Mouse (Mus musculus) embryonic fibroblast, embryonic 13.5 days (primary cell): ENCODE measurements at regions not wholly inside any gene's neighbourhood (a gene's known extent, or its start where the extent isn't known, plus 50 kb on each side); places are given as distances from the start of the nearest gene placed in this dataset.

Experiments
- CTCF ChIP-seq: IDR thresholded peaks from 2 replicates; pipeline ENCODE4 v1.5.1; 2011; ENCODE audit warnings: mild to moderate bottlenecking, control low read depth, low read length, moderate library complexity, borderline replicate concordance; ENCODE audit not compliant: insufficient read depth
- POLR2A ChIP-seq: IDR thresholded peaks from 2 replicates; pipeline ENCODE4 v1.6.1; 2011; ENCODE audit warnings: low read depth, mild to moderate bottlenecking, control low read depth, low read length, moderate library complexity

DNA sequence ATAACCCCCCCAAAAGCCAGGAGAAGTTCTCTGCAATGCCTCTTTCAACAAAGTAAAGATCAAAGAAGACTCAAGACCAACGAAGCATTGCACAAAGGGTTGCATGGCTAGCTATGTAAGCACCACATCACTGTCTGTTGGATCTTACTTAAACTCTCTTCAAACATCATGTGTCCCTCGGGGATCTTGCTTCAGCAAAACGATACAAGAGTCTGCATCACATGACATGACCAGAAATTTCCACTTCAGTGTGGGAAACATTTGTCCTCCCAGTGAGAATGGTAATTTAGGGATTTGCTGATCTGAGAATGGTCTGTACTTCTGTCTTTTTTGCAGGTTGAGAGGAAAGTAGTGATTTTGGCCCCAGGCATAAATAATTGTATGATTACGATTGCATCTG, 283.6 kb upstream of the Gria1 start:
- TF ChIP-seq POLR2A = no peak
- no peak for TF ChIP-seq CTCF
